Comparison of ENCODE assay signal across 21 mouse cellular contexts in genomic region chr12:87004596-87004995, GRCm38 (mm10). TPM values are rescaled to one million over a fixed set of nuclear protein-coding genes. Genes with fewer than 3 reads are reported as not detected.
DNase-seq lines count a peak whose midpoint lies in the region; ATAC-seq lines count a peak whose summit lies in the region.
"Had no signal": no experiment of that assay in that cellular context is flagged by ENCODE, and none has a peak within 500 bp of the region (broad histone marks: within the 10 kb centered on the region; RNA-seq: fewer than 3 reads in every experiment).

No protein-coding gene starts in this region.

- H3K4me2 ChIP-seq in hindbrain, embryonic 11.5 days (replicated peaks; ENCODE audit: low read depth, low read length) = no peak overlapping the region
- no peak overlapping the region for H3K4me2 ChIP-seq in neural tube, embryonic 13.5 days
- no peak overlapping the region for H3K4me2 ChIP-seq in neural tube, embryonic 15.5 days
- H3K4me2 ChIP-seq in midbrain, embryonic 15.5 days = no peak overlapping the region
- H3K4me2 ChIP-seq: forebrain, embryonic 13.5 days; heart, embryonic 13.5 days; hindbrain, embryonic 15.5 days had no signal

- peaks cover 29% of the 10 kb centered on the region for H3K4me1 ChIP-seq in hindbrain, embryonic 10.5 days (replicated peaks)
- no peaks in the 10 kb centered on the region for H3K4me1 ChIP-seq in hindbrain, embryonic 11.5 days (replicated peaks; ENCODE audit: control insufficient read depth, insufficient read depth, low read length)
- peaks cover 14% of the 10 kb centered on the region for H3K4me1 ChIP-seq in neural tube, embryonic 13.5 days (replicated peaks)
- peaks cover 19% of the 10 kb centered on the region for H3K4me1 ChIP-seq in neural tube, embryonic 15.5 days
- peaks cover 25% of the 10 kb centered on the region for H3K4me1 ChIP-seq in midbrain, embryonic 15.5 days

- ATAC-seq in hindbrain, embryonic 11.5 days (ENCODE audit: low FRiP score) = no peak
- no peak for ATAC-seq in neural tube, embryonic 13.5 days (ENCODE audit: low read depth)
- no peak for ATAC-seq in neural tube, embryonic 15.5 days (ENCODE audit: low FRiP score)
- no peak for ATAC-seq in midbrain, embryonic 15.5 days (replicated peaks)
- ATAC-seq: forebrain, embryonic 13.5 days; forebrain, postnatal 0 days had no signal

- H3K36me3 ChIP-seq in hindbrain, embryonic 10.5 days = no peaks in the 10 kb centered on the region
- no peaks in the 10 kb centered on the region for H3K36me3 ChIP-seq in hindbrain, embryonic 11.5 days (ENCODE audit: control insufficient read depth, insufficient read depth, low read length)
- H3K36me3 ChIP-seq in neural tube, embryonic 13.5 days = no peaks in the 10 kb centered on the region
- no peaks in the 10 kb centered on the region for H3K36me3 ChIP-seq in neural tube, embryonic 15.5 days
- H3K36me3 ChIP-seq in midbrain, embryonic 15.5 days (replicated peaks) = no peaks in the 10 kb centered on the region
- H3K36me3 ChIP-seq: heart, embryonic 13.5 days; hindbrain, embryonic 15.5 days had no signal

- DNase-seq in hindbrain, embryonic 10.5 days (ENCODE audit: low spot score) = no peak
- DNase-seq in hindbrain, embryonic 11.5 days (ENCODE audit: low spot score) = no peak
- no peak for DNase-seq in adrenal gland, adult 18-20 months (ENCODE audit: low spot score in 2 of 2)
- no peak for DNase-seq in thymus, postnatal 36 days
- DNase-seq: adrenal gland, adult 8-10 months; adrenal gland, postnatal 36 days; cerebellum, adult 2 months; cerebellum, postnatal 10 days; forebrain, postnatal 0 days; gastrocnemius, postnatal 14 days; heart, postnatal 36 days had no signal

- H3K9ac ChIP-seq in hindbrain, embryonic 11.5 days (ENCODE audit: low read depth, low read length) = no peak overlapping the region
- H3K9ac ChIP-seq in neural tube, embryonic 13.5 days = peak overlapping the region; percentile 31; the same call in 1 of the 2 replicates
- H3K9ac ChIP-seq in neural tube, embryonic 15.5 days (replicated peaks) = no peak overlapping the region
- no peak overlapping the region for H3K9ac ChIP-seq in midbrain, embryonic 15.5 days
- H3K9ac ChIP-seq: forebrain, embryonic 13.5 days; forebrain, postnatal 0 days; heart, embryonic 13.5 days; hindbrain, embryonic 15.5 days had no signal

- 77% methylated on average over 4 of the region's 4 CpGs for WGBS in hindbrain, embryonic 10.5 days
- 87% methylated on average over 4 of the region's 4 CpGs for WGBS in hindbrain, embryonic 11.5 days
- WGBS in neural tube, embryonic 13.5 days = 88% methylated on average over 4 of the region's 4 CpGs
- 85% methylated on average over 4 of the region's 4 CpGs for WGBS in neural tube, embryonic 15.5 days
- 81% methylated on average over 4 of the region's 4 CpGs for WGBS in midbrain, embryonic 15.5 days

- peaks cover 5% of the 10 kb centered on the region; the same call in 1 of the 2 replicates for H3K27me3 ChIP-seq in hindbrain, embryonic 10.5 days (ENCODE audit: insufficient read depth, poor library complexity, severe bottlenecking)
- no peaks in the 10 kb centered on the region for H3K27me3 ChIP-seq in hindbrain, embryonic 11.5 days (ENCODE audit: control insufficient read depth, insufficient read depth, low read length)
- H3K27me3 ChIP-seq in neural tube, embryonic 13.5 days = no peaks in the 10 kb centered on the region; the same call in 1 of the 2 replicates
- H3K27me3 ChIP-seq in neural tube, embryonic 15.5 days (replicated peaks) = no peaks in the 10 kb centered on the region
- H3K27me3 ChIP-seq in midbrain, embryonic 15.5 days (replicated peaks) = no peaks in the 10 kb centered on the region
- H3K27me3 ChIP-seq: forebrain, embryonic 13.5 days; hindbrain, embryonic 15.5 days had no signal

- H3K27ac ChIP-seq in hindbrain, embryonic 10.5 days = 0 out of 2 replicates have a peak overlapping the region, but pooled peaks have one; percentile 12
- H3K27ac ChIP-seq in hindbrain, embryonic 11.5 days (ENCODE audit: low read depth, low read length) = no peak overlapping the region
- no peak overlapping the region for H3K27ac ChIP-seq in neural tube, embryonic 13.5 days (replicated peaks)
- H3K27ac ChIP-seq in neural tube, embryonic 15.5 days (replicated peaks) = no peak overlapping the region
- H3K27ac ChIP-seq in midbrain, embryonic 15.5 days = peak overlapping the region; percentile 18; the same call in 1 of the 2 replicates
- H3K27ac ChIP-seq: forebrain, embryonic 13.5 days; heart, embryonic 13.5 days; hindbrain, embryonic 15.5 days had no signal

- H3K9me3 ChIP-seq in hindbrain, embryonic 10.5 days = no peaks in the 10 kb centered on the region
- H3K9me3 ChIP-seq in hindbrain, embryonic 11.5 days (ENCODE audit: control insufficient read depth, low read length) = no peaks in the 10 kb centered on the region
- no peaks in the 10 kb centered on the region for H3K9me3 ChIP-seq in neural tube, embryonic 13.5 days
- H3K9me3 ChIP-seq in neural tube, embryonic 15.5 days (replicated peaks) = no peaks in the 10 kb centered on the region
- H3K9me3 ChIP-seq in midbrain, embryonic 15.5 days = no peaks in the 10 kb centered on the region
- H3K9me3 ChIP-seq: forebrain, embryonic 13.5 days; heart, embryonic 13.5 days; hindbrain, embryonic 15.5 days had no signal

- no peak overlapping the region for H3K4me3 ChIP-seq in hindbrain, embryonic 10.5 days
- no peak overlapping the region for H3K4me3 ChIP-seq in hindbrain, embryonic 11.5 days (ENCODE audit: low read depth, low read length)
- H3K4me3 ChIP-seq in neural tube, embryonic 13.5 days = no peak overlapping the region
- no peak overlapping the region for H3K4me3 ChIP-seq in neural tube, embryonic 15.5 days (replicated peaks)
- H3K4me3 ChIP-seq in midbrain, embryonic 15.5 days = no peak overlapping the region
- H3K4me3 ChIP-seq: forebrain, embryonic 13.5 days; heart, embryonic 13.5 days; hindbrain, embryonic 15.5 days had no signal

RNA-seq across cellular contexts. Expression of gene Zdhhc22, which starts 14.4 kb away (rescaled TPM):
- polyA plus RNA-seq in hindbrain, embryonic 10.5 days (2016; fragmentation: Nextera tagmentation; extraction: Ambion mirVana) = 0.14 and 0.75 TPM in 2 replicates
- polyA plus RNA-seq in hindbrain, embryonic 11.5 days (2014; fragmentation: Nextera tagmentation; extraction: Ambion mirVana) = 0.82 and 0.89 TPM in 2 replicates
- 17.1 and 23.5 TPM in 2 replicates for polyA plus RNA-seq in neural tube, embryonic 13.5 days (2015; fragmentation: Nextera tagmentation; extraction: Ambion mirVana)
- polyA plus RNA-seq in neural tube, embryonic 15.5 days (2015; fragmentation: Nextera tagmentation; extraction: Ambion mirVana) = 18.2 and 19.4 TPM in 2 replicates
- polyA plus RNA-seq in midbrain, embryonic 15.5 days (2015; fragmentation: Nextera tagmentation; extraction: Ambion mirVana) = 17.8 and 21.8 TPM in 2 replicates
- 1 to 10 TPM; 1.0 to 2.2 TPM for total RNA-seq in adrenal gland, adult 18-20 months (2021)
- total RNA-seq: ES-E14; gastrocnemius, adult 18-20 months; gastrocnemius, postnatal 14 days; heart, postnatal 36 days had no signal
- polyA plus RNA-seq: gonadal fat pad, adult 2 months; heart, postnatal 0 days had no signal

RNA-seq across cellular contexts. Expression of gene Tmem63c, which starts 16.5 kb away (rescaled TPM):
- 0.10 and 0.35 TPM in 2 replicates for polyA plus RNA-seq in hindbrain, embryonic 10.5 days (2016; fragmentation: Nextera tagmentation; extraction: Ambion mirVana)
- 0.66 and 1.4 TPM in 2 replicates for polyA plus RNA-seq in hindbrain, embryonic 11.5 days (2014; fragmentation: Nextera tagmentation; extraction: Ambion mirVana)
- polyA plus RNA-seq in neural tube, embryonic 13.5 days (2015; fragmentation: Nextera tagmentation; extraction: Ambion mirVana) = 6.1 and 7.1 TPM in 2 replicates
- 10.8 and 12.3 TPM in 2 replicates for polyA plus RNA-seq in neural tube, embryonic 15.5 days (2015; fragmentation: Nextera tagmentation; extraction: Ambion mirVana)
- polyA plus RNA-seq in midbrain, embryonic 15.5 days (2015; fragmentation: Nextera tagmentation; extraction: Ambion mirVana) = 11.1 and 12.7 TPM in 2 replicates
- total RNA-seq in adrenal gland, adult 18-20 months (2021) = 1 to 10 TPM; 1.6 TPM
- total RNA-seq: gastrocnemius, adult 18-20 months had no signal
- polyA plus RNA-seq: heart, embryonic 13.5 days; heart, postnatal 0 days had no signal

RNA-seq across cellular contexts. Expression of gene Cipc, which starts 57.8 kb away (rescaled TPM):
- 33.9 and 35.2 TPM in 2 replicates for polyA plus RNA-seq in hindbrain, embryonic 10.5 days (2016; fragmentation: Nextera tagmentation; extraction: Ambion mirVana)
- polyA plus RNA-seq in hindbrain, embryonic 11.5 days (2014; fragmentation: Nextera tagmentation; extraction: Ambion mirVana) = 32.2 and 39.5 TPM in 2 replicates
- polyA plus RNA-seq in neural tube, embryonic 13.5 days (2015; fragmentation: Nextera tagmentation; extraction: Ambion mirVana) = 39.2 and 45.6 TPM in 2 replicates
- 37.2 and 40.8 TPM in 2 replicates for polyA plus RNA-seq in neural tube, embryonic 15.5 days (2015; fragmentation: Nextera tagmentation; extraction: Ambion mirVana)
- 55.0 and 56.0 TPM in 2 replicates for polyA plus RNA-seq in midbrain, embryonic 15.5 days (2015; fragmentation: Nextera tagmentation; extraction: Ambion mirVana)
- 10 to 100 TPM; 21.8 to 28.5 TPM for total RNA-seq in adrenal gland, adult 18-20 months (2021)

Comparison
In these comparisons a context has a peak if more than half of its experiments do, and no peak if none do; other contexts are left out.
1. H3K27ac ChIP-seq: peak in hindbrain, embryonic 10.5 days (single experiment) and midbrain, embryonic 15.5 days (single experiment); none in hindbrain, embryonic 11.5 days (single experiment), neural tube, embryonic 13.5 days (single experiment) and neural tube, embryonic 15.5 days (single experiment).